Mouse (Mus musculus): ENCODE data around the gene Kcna5.

Gene Kcna5

DNA sequence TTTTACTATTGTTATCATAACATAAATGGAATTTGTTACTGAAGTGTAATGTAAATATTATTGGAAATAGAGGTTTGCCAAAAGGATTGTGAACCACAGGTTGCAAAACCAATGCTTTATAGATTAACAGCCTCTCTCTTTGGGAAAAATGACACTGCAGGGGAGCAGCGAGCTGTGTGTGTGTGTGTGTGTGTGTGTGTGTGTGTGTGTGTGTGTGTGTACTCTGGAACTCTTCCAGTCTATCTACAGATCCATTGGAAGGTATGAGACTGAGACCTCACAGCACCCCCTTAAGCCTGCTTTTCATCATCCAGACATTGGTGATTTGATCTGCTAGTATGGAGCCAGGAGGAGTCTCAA, 679 bp upstream of the Kcna5 start:
- DNase-seq: no peak

- no peak for DNase-seq
Measured at GRCm38 (mm10) chr6:126534531-126535207, 543 bp downstream of the Kcna5 start.

DNA sequence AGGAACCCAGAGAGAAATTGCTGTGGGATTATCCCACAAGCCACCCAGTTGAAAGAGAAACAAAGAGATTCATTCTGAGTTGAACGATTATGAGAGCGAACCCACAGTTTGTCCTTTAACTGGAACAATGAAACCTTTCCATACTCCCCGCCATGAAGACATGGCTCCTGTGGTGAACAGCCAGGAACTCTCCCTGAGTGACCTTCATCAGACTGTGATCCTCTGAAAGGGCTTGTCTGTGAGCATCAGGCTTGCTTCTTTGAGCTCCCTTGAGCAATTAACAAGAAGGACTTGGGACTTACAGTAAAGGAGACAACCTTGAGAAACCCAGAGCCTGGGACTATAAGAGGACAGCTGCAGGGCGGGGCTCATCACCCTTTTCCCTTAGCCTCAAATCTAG, 3.9 kb downstream of the Kcna5 start:
- DNase-seq: no peak

DNA sequence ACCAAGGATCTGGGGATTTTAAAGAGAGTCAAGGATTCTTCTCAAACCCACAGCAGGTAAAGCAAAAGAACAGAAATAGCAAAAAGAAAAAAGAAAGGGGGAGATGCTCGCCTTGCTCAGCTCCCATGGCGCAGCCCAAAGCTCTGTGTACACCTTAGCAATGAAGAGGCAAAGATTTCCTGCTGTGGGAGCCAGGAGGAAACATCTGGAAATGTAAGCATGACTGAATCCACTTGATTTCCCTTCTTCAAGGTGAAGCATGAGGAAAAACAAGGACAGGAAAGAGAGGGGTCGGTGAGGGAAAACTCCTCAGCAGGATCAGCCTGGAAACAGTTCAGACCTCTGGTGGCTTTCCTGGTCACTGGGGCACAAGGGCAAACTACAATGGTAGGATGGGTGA, 5.2 kb downstream of the Kcna5 start:
- no peak for DNase-seq

GRCm38 (mm10) chr6:126514720-126515119, 20.5 kb downstream of the Kcna5 start:
- DNase-seq: no peak

GRCm38 (mm10) chr6:126513714-126514248, 21.4 kb downstream of the Kcna5 start:
- DNase-seq: no peak

- DNase-seq: no peak
Measured at GRCm38 (mm10) chr6:126513154-126513553, 22.1 kb downstream of the Kcna5 start.

DNA sequence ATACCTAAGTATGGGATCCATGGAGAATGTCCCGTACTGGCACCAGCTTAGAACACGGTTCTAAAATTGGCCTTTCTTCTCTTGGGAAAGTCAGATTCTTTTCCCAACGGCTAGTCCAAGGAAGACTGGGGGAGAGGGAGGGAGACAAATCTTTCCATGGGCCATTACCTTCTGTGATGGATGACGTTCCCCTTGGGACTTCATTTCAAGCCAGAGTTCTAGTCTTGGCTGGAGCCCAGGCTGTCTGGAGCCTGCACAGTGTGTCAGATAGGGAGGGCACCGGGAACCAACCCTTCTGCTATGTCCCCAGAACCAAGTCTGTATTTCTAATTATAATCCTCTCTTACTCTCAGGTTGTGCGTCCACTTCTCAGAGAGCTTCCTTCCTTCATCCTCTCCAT, 26.5 kb downstream of the Kcna5 start:
- DNase-seq: no peak

DNA sequence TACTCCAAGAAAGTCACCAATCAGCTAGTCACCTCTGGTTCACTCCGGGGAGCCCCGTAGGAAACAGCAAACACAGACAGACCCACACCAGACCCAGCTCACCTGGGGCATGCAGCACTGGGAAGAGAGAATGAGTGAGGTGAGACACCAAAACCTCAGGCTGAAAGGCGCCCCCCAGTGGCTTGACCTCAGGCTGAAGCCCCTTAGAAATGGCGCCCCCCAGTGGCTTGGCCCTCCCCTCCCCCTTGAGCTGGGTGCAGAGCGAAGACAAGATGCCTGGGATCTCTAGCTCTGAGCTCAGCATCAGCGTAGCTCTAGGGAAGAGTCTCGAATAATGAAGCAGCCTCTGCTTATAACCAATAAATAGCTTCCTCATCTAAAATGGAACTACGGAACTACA, 31.3 kb downstream of the Kcna5 start:
- no peak for DNase-seq

- no peak for DNase-seq
Measured at GRCm38 (mm10) chr6:126502691-126503301, 32.4 kb downstream of the Kcna5 start.

DNA sequence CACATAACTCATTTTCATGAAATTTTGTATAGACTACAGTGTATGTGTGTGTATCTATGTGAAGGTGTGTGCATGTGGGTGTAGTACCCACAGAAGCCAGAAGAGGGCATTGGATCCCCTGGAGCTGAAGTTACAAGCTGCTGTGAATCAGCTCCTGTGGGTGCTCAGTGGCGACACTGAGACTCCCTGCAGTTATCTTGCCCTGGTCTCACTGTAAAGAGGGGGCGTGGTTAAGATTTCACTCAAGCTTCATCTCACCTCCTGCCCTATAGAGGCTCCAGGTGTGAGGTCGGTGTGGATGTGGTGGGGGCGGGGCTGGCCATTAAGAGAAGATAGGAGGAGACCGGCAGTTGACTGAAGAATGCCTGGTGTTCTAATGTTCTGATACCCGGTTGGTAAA, 34.2 kb downstream of the Kcna5 start:
- DNase-seq: no peak

DNA sequence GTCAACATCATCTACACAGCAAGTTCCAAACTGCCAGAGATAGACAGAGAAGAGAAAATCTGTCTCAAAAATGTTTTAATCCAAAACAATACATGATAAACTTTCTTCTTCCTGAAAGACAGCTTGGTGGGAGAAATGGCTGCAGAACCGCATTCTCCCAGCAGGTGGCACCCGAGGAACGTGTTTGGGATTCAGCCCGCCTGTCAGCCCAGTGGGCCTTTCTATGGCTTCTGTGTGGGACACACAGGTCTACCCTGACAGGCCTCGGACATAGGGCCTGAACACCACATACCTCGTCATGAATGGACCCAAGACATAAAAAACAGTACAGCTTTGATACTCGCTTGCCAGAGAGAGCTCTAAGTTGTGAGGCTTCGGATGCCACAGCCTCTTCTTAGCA, 35.1 kb downstream of the Kcna5 start:
- peak; percentile 52 for DNase-seq

- DNase-seq: no peak
Measured at GRCm38 (mm10) chr6:126497878-126498277, 37.3 kb downstream of the Kcna5 start.

DNA sequence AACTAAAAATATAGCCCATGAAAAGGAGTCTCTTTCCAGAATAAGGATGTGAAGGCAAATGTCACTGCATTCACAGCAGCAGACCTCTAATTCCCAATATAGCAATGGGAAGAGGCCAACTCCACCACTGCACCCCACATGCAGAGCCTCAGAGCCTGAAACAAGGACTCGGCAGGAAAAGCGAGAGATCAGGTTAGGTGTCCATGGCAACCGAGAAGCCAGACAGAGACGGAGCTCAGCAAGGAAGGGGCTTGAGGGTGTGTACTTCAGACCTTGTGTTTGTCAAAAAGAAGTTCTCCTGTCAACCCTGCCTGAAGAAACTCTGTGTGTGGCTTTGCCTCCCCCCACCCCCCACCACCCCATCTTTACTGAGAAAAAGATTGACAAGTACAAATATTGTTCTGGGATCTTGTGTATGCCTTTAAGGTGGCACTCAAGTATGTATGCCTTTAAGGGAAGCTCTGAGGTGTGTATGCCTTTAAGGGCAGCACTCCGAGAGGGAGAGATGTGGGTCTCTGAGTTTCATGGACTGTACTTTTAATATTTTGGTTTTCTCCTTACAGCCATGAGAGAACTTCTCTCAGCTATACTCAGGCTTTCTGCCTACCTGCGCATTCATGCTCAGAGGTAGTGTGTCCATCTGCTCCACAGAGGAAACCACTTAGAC, 37.9 kb downstream of the Kcna5 start:
- no peak for DNase-seq

DNA sequence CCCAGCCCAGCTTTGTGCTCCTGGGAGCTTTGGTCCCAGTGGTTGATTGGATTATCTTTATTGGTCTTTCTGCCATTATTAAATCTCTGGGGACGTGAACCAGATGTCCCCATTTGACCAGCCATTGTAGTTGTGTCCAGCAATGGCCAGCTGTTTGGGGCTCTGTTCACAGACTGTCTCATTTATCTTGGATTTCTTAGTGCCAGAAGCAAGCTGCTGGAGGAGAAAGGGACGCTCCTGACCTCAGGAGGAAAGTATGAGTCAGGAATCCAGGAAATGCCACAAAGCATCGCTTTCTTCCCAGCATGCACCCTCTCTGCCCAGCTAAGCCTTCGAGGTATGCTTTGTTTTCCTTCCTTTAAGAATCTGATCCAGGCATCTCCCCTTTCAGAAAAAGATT, 48.1 kb downstream of the Kcna5 start:
- no peak for DNase-seq

GRCm38 (mm10) chr6:126484887-126485286, 50.3 kb downstream of the Kcna5 start:
- no peak for DNase-seq

GRCm38 (mm10) chr6:126483264-126483867, 51.8 kb downstream of the Kcna5 start:
- DNase-seq: no peak
